Mouse (Mus musculus): ENCODE results near the gene Baiap2l2. TPM values are rescaled to one million over a fixed set of nuclear protein-coding genes. Genes with fewer than 3 reads are reported as not detected.
A peak's percentile ranks its signal among the peaks of the same experiment; 100 is the strongest.

The Baiap2l2 gene
- polyA plus RNA-seq, 1 experiment: 113 TPM

DNA sequence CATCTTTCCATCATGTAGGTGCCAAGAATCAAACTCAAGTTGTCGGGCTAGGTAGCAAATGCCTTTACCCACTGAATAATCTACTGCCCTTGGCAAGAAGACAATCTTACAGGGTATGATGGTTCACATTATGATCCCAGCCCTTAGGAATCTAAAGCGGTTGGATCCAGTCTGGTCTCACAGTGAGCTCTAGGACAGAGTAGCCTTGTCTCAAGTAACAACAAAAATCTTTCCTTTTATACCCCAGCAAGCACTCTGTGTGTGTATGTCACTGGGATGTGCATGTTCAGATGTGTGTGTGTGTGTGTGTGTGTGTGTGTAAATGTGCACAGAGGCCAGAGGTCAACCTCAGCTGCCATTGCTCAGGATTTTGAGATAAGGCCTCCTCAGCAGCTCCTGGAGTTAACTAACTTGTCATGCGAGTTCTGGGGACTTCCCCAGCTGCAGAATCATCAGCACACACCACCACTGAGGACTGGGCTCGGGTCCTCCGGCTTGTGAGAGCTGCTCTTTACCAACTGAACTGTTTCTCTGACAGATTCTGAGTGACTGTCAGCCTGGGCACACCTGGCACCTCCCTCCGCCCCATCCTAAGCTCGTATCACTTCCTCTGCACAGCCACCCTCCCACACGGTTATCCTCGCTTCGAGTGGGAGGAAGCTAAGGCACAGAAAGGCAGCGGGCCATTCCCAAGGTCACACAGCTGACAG is 37.1 kb upstream of the Baiap2l2 start:
- 54% methylated on average over 11 of the region's 11 CpGs for WGBS
- no peak overlapping the region for H3K4me3 ChIP-seq (ENCODE audit: insufficient read depth, low read depth, low read length)
- TF ChIP-seq POLR2A (IDR thresholded peaks at IDR 0.05; ENCODE audit: low read depth, low read length) (no peak), CTCF (conservative IDR thresholded peaks at IDR 0.05; ENCODE audit: insufficient read depth, insufficient read length, low read depth, low read length) (no peak)
- H3K27me3 ChIP-seq (replicated peaks; ENCODE audit: control insufficient read depth, insufficient read depth, low read length): no peaks in the 10 kb centered on the region
- peaks cover 13% of the 10 kb centered on the region for H3K4me1 ChIP-seq (ENCODE audit: control insufficient read depth, insufficient read depth, low read length)
- H3K27ac ChIP-seq (ENCODE audit: insufficient read depth, low read depth, low read length): peak overlapping the region; percentile 65; the same call in 1 of the 2 replicates
- peak; percentile 31 for DNase-seq
- H3K36me3 ChIP-seq (ENCODE audit: control insufficient read depth, insufficient read depth, low read length): no peaks in the 10 kb centered on the region

DNA sequence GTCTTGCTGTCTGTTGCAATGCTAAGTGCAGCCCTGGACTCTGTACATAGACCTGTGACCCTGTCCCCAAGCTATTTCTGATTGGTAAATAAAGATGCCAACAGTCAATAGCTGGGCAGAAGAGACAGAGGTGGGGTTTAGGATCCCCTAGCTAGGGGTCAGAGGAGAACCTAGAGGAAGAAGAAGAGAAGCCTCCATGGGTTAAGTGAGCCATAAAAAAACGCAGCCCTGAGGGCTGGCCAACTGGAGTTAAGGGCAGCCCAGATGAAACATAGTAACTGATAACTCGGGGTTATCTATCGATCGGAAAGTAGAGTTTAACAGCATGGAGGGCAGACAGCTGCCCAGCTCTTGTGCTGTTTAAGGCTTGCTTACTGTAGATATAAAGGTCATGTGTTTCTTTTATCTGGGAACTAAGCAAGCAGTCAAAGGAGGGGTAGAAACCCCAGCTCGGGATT is 36.4 kb upstream of the Baiap2l2 start:
- no peaks in the 10 kb centered on the region for H3K27me3 ChIP-seq (replicated peaks; ENCODE audit: control insufficient read depth, insufficient read depth, low read length)
- no peak overlapping the region; the same call in 1 of the 2 replicates for H3K27ac ChIP-seq (ENCODE audit: insufficient read depth, low read depth, low read length)
- no peaks in the 10 kb centered on the region for H3K36me3 ChIP-seq (ENCODE audit: control insufficient read depth, insufficient read depth, low read length)
- 72% methylated on average over 5 of the region's 5 CpGs for WGBS
- H3K4me1 ChIP-seq (ENCODE audit: control insufficient read depth, insufficient read depth, low read length): peaks cover 9% of the 10 kb centered on the region
- DNase-seq: no peak
- no peak overlapping the region for H3K4me3 ChIP-seq (ENCODE audit: insufficient read depth, low read depth, low read length)
- TF ChIP-seq CTCF (conservative IDR thresholded peaks at IDR 0.05; ENCODE audit: insufficient read depth, insufficient read length, low read depth, low read length) (no peak), POLR2A (IDR thresholded peaks at IDR 0.05; ENCODE audit: low read depth, low read length) (no peak)

- Histone ChIP-seq H3K4me3 (ENCODE audit: insufficient read depth, low read depth, low read length) (no peak overlapping the region), H3K27me3 (replicated peaks; ENCODE audit: control insufficient read depth, insufficient read depth, low read length) (no peaks in the 10 kb centered on the region), H3K4me1 (ENCODE audit: control insufficient read depth, insufficient read depth, low read length) (no peaks in the 10 kb centered on the region), H3K27ac (ENCODE audit: insufficient read depth, low read depth, low read length) (no peak overlapping the region), H3K36me3 (ENCODE audit: control insufficient read depth, insufficient read depth, low read length) (peaks cover 2% of the 10 kb centered on the region; the same call in 1 of the 2 replicates)
- DNase-seq: no peak
- WGBS: 80% methylated on average over 8 of the region's 8 CpGs
- TF ChIP-seq CTCF (conservative IDR thresholded peaks at IDR 0.05; ENCODE audit: insufficient read depth, insufficient read length, low read depth, low read length) (no peak), POLR2A (IDR thresholded peaks at IDR 0.05; ENCODE audit: low read depth, low read length) (no peak)
Measured at GRCm38 (mm10) chr15:79313848-79314369, 28.6 kb upstream of the Baiap2l2 start.

DNA sequence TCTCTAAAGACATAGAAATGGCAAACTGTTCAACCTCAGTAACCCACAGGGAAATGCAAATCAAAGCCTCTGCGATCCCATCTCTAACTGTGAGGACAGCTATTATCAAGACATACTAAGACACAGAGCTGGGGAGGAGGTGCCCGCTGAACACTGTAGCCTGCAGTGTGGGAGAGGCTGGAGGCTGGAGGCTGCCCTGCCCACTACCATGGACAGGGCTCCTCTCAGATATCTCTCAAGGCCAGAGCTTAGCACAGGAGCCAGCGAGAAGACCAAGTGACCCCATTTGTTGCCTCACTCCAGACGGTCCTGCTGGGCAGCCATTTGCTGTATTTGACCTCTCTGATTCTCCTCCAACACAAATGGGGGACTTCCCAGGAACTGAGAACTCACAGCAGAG is 22.5 kb upstream of the Baiap2l2 start:
- Histone ChIP-seq H3K36me3 (ENCODE audit: control insufficient read depth, insufficient read depth, low read length) (peaks cover 2% of the 10 kb centered on the region; the same call in 1 of the 2 replicates), H3K27me3 (replicated peaks; ENCODE audit: control insufficient read depth, insufficient read depth, low read length) (no peaks in the 10 kb centered on the region), H3K4me1 (ENCODE audit: control insufficient read depth, insufficient read depth, low read length) (no peaks in the 10 kb centered on the region), H3K27ac (ENCODE audit: insufficient read depth, low read depth, low read length) (no peak overlapping the region), H3K4me3 (ENCODE audit: insufficient read depth, low read depth, low read length) (no peak overlapping the region)
- WGBS: 74% methylated on average over 4 of the region's 4 CpGs
- TF ChIP-seq POLR2A (IDR thresholded peaks at IDR 0.05; ENCODE audit: low read depth, low read length): no peak
- no peak for TF ChIP-seq CTCF (conservative IDR thresholded peaks at IDR 0.05; ENCODE audit: insufficient read depth, insufficient read length, low read depth, low read length)
- no peak for DNase-seq

DNA sequence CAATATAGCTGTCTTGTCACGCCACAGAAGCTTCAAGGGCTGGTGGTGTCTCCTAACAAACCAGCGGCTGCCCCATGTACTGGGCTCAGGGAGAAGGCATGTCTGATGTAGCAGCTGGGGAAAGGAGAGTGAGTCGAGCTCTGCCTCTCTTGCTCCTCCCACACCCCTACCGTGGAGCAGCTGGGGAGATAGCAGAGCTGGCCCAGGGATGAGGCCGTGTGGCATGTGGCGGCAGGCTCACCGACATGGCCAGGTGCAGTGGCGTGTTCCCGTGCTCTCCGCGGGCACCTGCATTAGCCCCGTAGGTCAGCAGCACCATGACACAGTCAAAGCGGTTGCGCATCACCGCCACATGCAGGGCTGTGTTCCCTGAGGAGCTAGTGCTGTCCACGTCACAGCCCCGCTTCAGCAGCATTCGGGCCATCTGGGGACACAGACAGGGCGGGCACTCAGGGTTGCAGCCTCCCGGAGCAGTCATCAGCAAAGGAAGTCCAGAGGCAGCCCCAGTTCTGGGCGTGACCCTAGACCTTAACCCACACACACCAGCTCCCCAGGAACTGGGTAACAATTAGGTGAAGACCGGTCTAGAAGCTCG is 20.8 kb upstream of the Baiap2l2 start:
- H3K4me3 ChIP-seq (ENCODE audit: insufficient read depth, low read depth, low read length): no peak overlapping the region
- H3K36me3 ChIP-seq (ENCODE audit: control insufficient read depth, insufficient read depth, low read length): peaks cover 2% of the 10 kb centered on the region; the same call in 1 of the 2 replicates
- no peak overlapping the region for H3K27ac ChIP-seq (ENCODE audit: insufficient read depth, low read depth, low read length)
- no peaks in the 10 kb centered on the region for H3K27me3 ChIP-seq (replicated peaks; ENCODE audit: control insufficient read depth, insufficient read depth, low read length)
- no peak for DNase-seq
- no peaks in the 10 kb centered on the region for H3K4me1 ChIP-seq (ENCODE audit: control insufficient read depth, insufficient read depth, low read length)
- WGBS: 81% methylated on average over 23 of the region's 23 CpGs
- TF ChIP-seq POLR2A (IDR thresholded peaks at IDR 0.05; ENCODE audit: low read depth, low read length) (no peak), CTCF (conservative IDR thresholded peaks at IDR 0.05; ENCODE audit: insufficient read depth, insufficient read length, low read depth, low read length) (no peak)

- no peaks in the 10 kb centered on the region for H3K27me3 ChIP-seq (replicated peaks; ENCODE audit: control insufficient read depth, insufficient read depth, low read length)
- TF ChIP-seq CTCF (conservative IDR thresholded peaks at IDR 0.05; ENCODE audit: insufficient read depth, insufficient read length, low read depth, low read length): no peak
- no peak for DNase-seq
- no peak overlapping the region for H3K27ac ChIP-seq (ENCODE audit: insufficient read depth, low read depth, low read length)
- H3K36me3 ChIP-seq (ENCODE audit: control insufficient read depth, insufficient read depth, low read length): no peaks in the 10 kb centered on the region
- no peaks in the 10 kb centered on the region for H3K4me1 ChIP-seq (ENCODE audit: control insufficient read depth, insufficient read depth, low read length)
- WGBS: 83% methylated on average over 4 of the region's 5 CpGs
- no peak overlapping the region for H3K4me3 ChIP-seq (ENCODE audit: insufficient read depth, low read depth, low read length)
Measured at GRCm38 (mm10) chr15:79304832-79305231, 19.5 kb upstream of the Baiap2l2 start.

DNA sequence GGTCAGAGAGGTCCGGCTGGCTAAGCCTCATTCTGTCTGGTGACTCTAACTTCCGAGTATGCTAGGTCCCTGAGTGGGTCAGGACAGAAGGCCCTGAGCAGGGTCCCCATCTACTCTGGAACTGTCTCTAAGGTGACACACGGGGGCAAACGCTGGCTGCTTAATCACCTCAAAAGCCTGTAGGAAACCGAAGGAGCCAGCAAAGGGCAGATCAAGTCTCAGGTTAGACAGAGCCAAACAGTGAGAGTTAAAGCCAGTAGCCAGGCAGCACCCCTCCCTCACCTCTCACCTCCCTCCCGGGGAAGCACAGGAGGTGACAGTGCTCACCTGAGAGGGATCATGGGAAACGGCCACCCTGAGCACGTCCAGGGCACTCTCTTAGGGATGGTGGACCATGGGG is 18.4 kb upstream of the Baiap2l2 start:
- no peak overlapping the region for H3K4me3 ChIP-seq (ENCODE audit: insufficient read depth, low read depth, low read length)
- no peaks in the 10 kb centered on the region for H3K27me3 ChIP-seq (replicated peaks; ENCODE audit: control insufficient read depth, insufficient read depth, low read length)
- no peaks in the 10 kb centered on the region for H3K4me1 ChIP-seq (ENCODE audit: control insufficient read depth, insufficient read depth, low read length)
- no peaks in the 10 kb centered on the region for H3K36me3 ChIP-seq (ENCODE audit: control insufficient read depth, insufficient read depth, low read length)
- WGBS: 89% methylated on average over 8 of the region's 8 CpGs
- H3K27ac ChIP-seq (ENCODE audit: insufficient read depth, low read depth, low read length): no peak overlapping the region
- DNase-seq: no peak
- TF ChIP-seq CTCF (conservative IDR thresholded peaks at IDR 0.05; ENCODE audit: insufficient read depth, insufficient read length, low read depth, low read length): no peak
- no peak for TF ChIP-seq POLR2A (IDR thresholded peaks at IDR 0.05; ENCODE audit: low read depth, low read length)
